Mouse (Mus musculus) brain, embryonic 14.5 days (tissue): Measurements from ENCODE around the gene Proser3.

Source experiments
- CTCF ChIP-seq: fragments of 200-500 bp; IDR thresholded peaks from 2 replicates; pipeline ENCODE4 v1.5.1; 2012; ENCODE audit warnings: inconsistent platforms, mild to moderate bottlenecking, moderate library complexity, borderline replicate concordance; ENCODE audit not compliant: insufficient read depth, insufficient read length; ENCODE audit errors: extremely low read depth
- POLR2A ChIP-seq: fragments of 200-500 bp; IDR thresholded peaks from 2 replicates; pipeline ENCODE4 v1.6.1; 2012; ENCODE audit warnings: mild to moderate bottlenecking, inconsistent platforms, borderline replicate concordance; ENCODE audit not compliant: poor library complexity, insufficient read depth, insufficient read length, severe bottlenecking; ENCODE audit errors: extremely low read depth

GRCm38 (mm10) chr7:30522871-30523270 is 29.2 kb downstream of the Proser3 start:
- TF ChIP-seq CTCF (no peak), POLR2A (no peak)
